Comparison of ENCODE assay signal across 26 mouse cellular contexts in the genomic region with DNA sequence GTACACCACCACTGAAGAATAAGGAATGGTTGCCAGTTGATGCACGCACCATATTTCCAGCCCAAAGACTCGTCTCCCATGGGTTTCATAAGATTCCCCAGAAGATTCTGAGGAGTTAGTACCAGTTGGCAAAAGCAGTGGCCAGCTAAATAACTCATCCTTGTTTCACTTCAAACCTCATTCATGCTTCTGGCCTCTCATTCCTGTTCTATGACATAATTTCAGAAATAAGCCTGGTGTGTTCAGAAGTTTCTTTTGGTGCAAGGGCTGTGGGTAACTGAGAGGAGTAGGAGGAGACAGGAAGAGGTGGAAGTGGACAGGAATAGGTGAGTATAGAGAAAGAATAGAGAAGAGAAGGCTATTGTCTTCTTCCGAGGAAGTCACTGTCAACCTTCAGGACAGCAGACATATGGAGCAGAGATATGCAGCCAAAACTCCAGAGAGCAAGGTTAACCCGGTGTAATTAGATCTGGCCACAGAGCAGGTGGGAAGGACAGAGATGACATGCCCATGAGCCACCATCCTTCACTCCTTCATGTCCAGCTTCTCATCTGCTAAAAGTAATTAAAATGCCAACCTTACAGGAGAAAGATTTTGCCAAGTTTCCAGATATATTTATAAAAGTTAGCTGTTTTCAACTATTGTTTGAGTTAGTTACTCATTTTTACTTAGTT.
"Had no signal": no experiment of that assay in that cellular context is flagged by ENCODE, and none has a peak within 500 bp of the region (broad histone marks: within the 10 kb centered on the region; RNA-seq: fewer than 3 reads in every experiment).

No protein-coding gene starts in this region.

- H3K4me1 ChIP-seq: heart, embryonic 10.5 days; hindbrain, embryonic 13.5 days; hindbrain, embryonic 15.5 days; kidney, embryonic 15.5 days; limb, embryonic 13.5 days; liver, embryonic 12.5 days had no signal

- H3K9ac ChIP-seq: heart, embryonic 13.5 days; heart, embryonic 15.5 days; hindbrain, embryonic 13.5 days; hindbrain, embryonic 15.5 days; kidney, embryonic 15.5 days; limb, embryonic 13.5 days; limb, embryonic 15.5 days; liver, embryonic 12.5 days; liver, embryonic 14.5 days had no signal

- H3K36me3 ChIP-seq: heart, embryonic 10.5 days; heart, embryonic 13.5 days; heart, embryonic 15.5 days; hindbrain, embryonic 13.5 days; hindbrain, embryonic 15.5 days; kidney, embryonic 15.5 days; limb, embryonic 13.5 days; limb, embryonic 15.5 days; liver, embryonic 12.5 days had no signal

- H3K27ac ChIP-seq: gastrocnemius, adult 2 months; heart, embryonic 10.5 days; heart, embryonic 13.5 days; heart, embryonic 15.5 days; hindbrain, embryonic 13.5 days; hindbrain, embryonic 15.5 days; hindbrain, postnatal 0 days; kidney, embryonic 15.5 days; kidney, postnatal 0 days; layer of hippocampus, adult 2 months; limb, embryonic 13.5 days; limb, embryonic 15.5 days; liver, embryonic 12.5 days; liver, embryonic 14.5 days had no signal

- H3K9me3 ChIP-seq: heart, embryonic 10.5 days; heart, embryonic 13.5 days; heart, embryonic 15.5 days; hindbrain, embryonic 13.5 days; hindbrain, embryonic 15.5 days; kidney, embryonic 15.5 days; limb, embryonic 13.5 days; limb, embryonic 15.5 days; liver, embryonic 12.5 days had no signal

- H3K27me3 ChIP-seq: heart, embryonic 13.5 days; heart, embryonic 15.5 days; hindbrain, embryonic 13.5 days; hindbrain, embryonic 15.5 days; kidney, embryonic 15.5 days; limb, embryonic 13.5 days; limb, embryonic 15.5 days; liver, embryonic 12.5 days had no signal

- H3K4me3 ChIP-seq: gastrocnemius, adult 2 months; heart, embryonic 10.5 days; heart, embryonic 13.5 days; heart, embryonic 15.5 days; hindbrain, embryonic 13.5 days; hindbrain, embryonic 15.5 days; kidney, embryonic 15.5 days; layer of hippocampus, adult 2 months; limb, embryonic 13.5 days; limb, embryonic 15.5 days; liver, embryonic 12.5 days had no signal

- H3K4me2 ChIP-seq: heart, embryonic 13.5 days; heart, embryonic 15.5 days; hindbrain, embryonic 13.5 days; hindbrain, embryonic 15.5 days; kidney, embryonic 15.5 days; limb, embryonic 13.5 days; limb, embryonic 15.5 days; liver, embryonic 12.5 days had no signal

- ATAC-seq: hindbrain, postnatal 0 days; intestine, embryonic 16.5 days; liver, embryonic 12.5 days had no signal

- DNase-seq: gastrocnemius, adult 2 months; gastrocnemius, postnatal 10 days; gastrocnemius, postnatal 25 days; heart, adult 18-20 months; heart, postnatal 14 days; heart, postnatal 36 days; kidney, adult 11 months; kidney, adult 2 months; kidney, adult 9 months; kidney, postnatal 25 days; kidney, postnatal 4 days; left cerebral cortex, postnatal 4 days had no signal
